Mouse (Mus musculus) kidney, adult 2 months (tissue): ENCODE results near the gene Psmc5.

Experiments
- CTCF ChIP-seq: fragments of 200-500 bp; conservative IDR thresholded peaks from 2 replicates; pipeline ENCODE4 v1.5.1; 2011; ENCODE audit warnings: low read depth, mild to moderate bottlenecking, control low read depth, low read length, moderate library complexity, mixed read lengths; ENCODE audit not compliant: insufficient read depth, insufficient read length
- POLR2A ChIP-seq: fragments of 200-500 bp; IDR thresholded peaks from one replicate; pipeline ENCODE4 v1.6.1; 2011; ENCODE audit warnings: low read depth, low read length, control low read depth

DNA sequence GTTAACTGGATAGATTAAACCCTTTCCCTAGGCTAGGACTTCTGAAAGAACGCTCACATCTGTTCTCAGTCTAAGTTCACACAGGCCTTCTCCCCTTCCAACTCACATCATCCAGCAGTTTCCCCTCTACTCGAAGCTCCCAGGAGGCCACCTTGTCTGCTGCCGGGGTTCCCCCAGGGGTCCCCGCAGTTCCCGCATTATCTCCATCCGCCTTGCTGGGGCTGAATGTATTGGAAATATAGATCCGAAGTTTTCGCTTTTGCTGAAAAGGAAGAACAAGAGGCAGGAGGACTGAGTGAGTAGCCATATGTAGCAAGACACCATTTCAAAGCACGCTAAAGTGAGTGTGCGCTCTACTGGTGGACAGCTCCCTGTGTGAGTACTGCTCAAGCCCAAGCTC is 10.5 kb downstream of the Psmc5 start:
- TF ChIP-seq POLR2A = no peak
- TF ChIP-seq CTCF = no peak
